17 mouse cellular contexts compared by ENCODE assay signal in genomic region chr10:24972923-24973322, GRCm38 (mm10). TPM values are rescaled to one million over a fixed set of nuclear protein-coding genes. Genes with fewer than 3 reads are reported as not detected.
DNase-seq lines count a peak whose midpoint lies in the region; ATAC-seq and TF ChIP-seq lines count a peak whose summit lies in the region.
"Had no signal": no experiment of that assay in that cellular context is flagged by ENCODE, and none has a peak within 500 bp of the region (broad histone marks: within the 10 kb centered on the region; RNA-seq: fewer than 3 reads in every experiment).

No protein-coding gene starts in this region.

- no peak for TF ChIP-seq EP300 in heart, postnatal 0 days (IDR thresholded peaks at IDR 0.05; ENCODE audit: low read depth)
- no peak for TF ChIP-seq EP300 in heart, adult 2 months (IDR thresholded peaks at IDR 0.05; ENCODE audit: insufficient read depth, low read depth, low read length)

- no peaks in the 10 kb centered on the region for H3K9me3 ChIP-seq in heart, postnatal 0 days (replicated peaks; ENCODE audit: control insufficient read depth, low read length)
- H3K9me3 ChIP-seq in midbrain, embryonic 13.5 days: no peaks in the 10 kb centered on the region
- H3K9me3 ChIP-seq in midbrain, embryonic 11.5 days (ENCODE audit: control insufficient read depth, low read length): no peaks in the 10 kb centered on the region
- H3K9me3 ChIP-seq in embryonic facial prominence, embryonic 14.5 days (ENCODE audit: control insufficient read depth, low read length): 0 out of 2 replicates have a peak, but pooled peaks cover 6% of the 10 kb centered on the region
- H3K9me3 ChIP-seq: hindbrain, embryonic 15.5 days had no signal

- no peak overlapping the region for H3K4me3 ChIP-seq in heart, postnatal 0 days (ENCODE audit: low read depth, low read length)
- no peak overlapping the region for H3K4me3 ChIP-seq in heart, adult 2 months
- H3K4me3 ChIP-seq in midbrain, embryonic 13.5 days (replicated peaks): no peak overlapping the region
- H3K4me3 ChIP-seq in midbrain, embryonic 11.5 days (ENCODE audit: low read depth, low read length): no peak overlapping the region
- no peak overlapping the region for H3K4me3 ChIP-seq in embryonic facial prominence, embryonic 14.5 days (ENCODE audit: low read depth, low read length)
- H3K4me3 ChIP-seq: gastrocnemius, adult 2 months; hindbrain, embryonic 15.5 days; left cerebral cortex, adult 2 months had no signal

- intact Hi-C loops in heart, adult 2 months (cut with DNase I): no loop called here

- no peak overlapping the region for H3K9ac ChIP-seq in heart, postnatal 0 days (replicated peaks; ENCODE audit: low read depth, low read length)
- H3K9ac ChIP-seq in heart, adult 2 months (ENCODE audit: low read depth, low read length): no peak overlapping the region
- no peak overlapping the region for H3K9ac ChIP-seq in midbrain, embryonic 13.5 days (replicated peaks)
- no peak overlapping the region for H3K9ac ChIP-seq in midbrain, embryonic 11.5 days (ENCODE audit: low read length)
- H3K9ac ChIP-seq in embryonic facial prominence, embryonic 14.5 days (ENCODE audit: low read depth, low read length): no peak overlapping the region
- H3K9ac ChIP-seq: hindbrain, embryonic 15.5 days had no signal

- peak overlapping the region; percentile 58; the same call in 1 of the 2 replicates for H3K27ac ChIP-seq in heart, postnatal 0 days (ENCODE audit: low read depth)
- H3K27ac ChIP-seq in heart, adult 2 months: no peak overlapping the region
- no peak overlapping the region for H3K27ac ChIP-seq in midbrain, embryonic 13.5 days
- H3K27ac ChIP-seq in midbrain, embryonic 11.5 days (ENCODE audit: low read depth, low read length): no peak overlapping the region
- H3K27ac ChIP-seq in embryonic facial prominence, embryonic 14.5 days (replicated peaks; ENCODE audit: low read depth, low read length): peak overlapping the region; percentile 56; the same call in 1 of the 2 replicates
- H3K27ac ChIP-seq: gastrocnemius, adult 2 months; hindbrain, embryonic 15.5 days; left cerebral cortex, adult 2 months had no signal

- no peaks in the 10 kb centered on the region for H3K36me3 ChIP-seq in heart, postnatal 0 days (replicated peaks; ENCODE audit: control insufficient read depth, insufficient read depth, low read length)
- H3K36me3 ChIP-seq in heart, adult 2 months (ENCODE audit: control insufficient read depth, insufficient read depth, low read length): no peaks in the 10 kb centered on the region
- H3K36me3 ChIP-seq in midbrain, embryonic 13.5 days: no peaks in the 10 kb centered on the region
- no peaks in the 10 kb centered on the region for H3K36me3 ChIP-seq in midbrain, embryonic 11.5 days (ENCODE audit: control insufficient read depth, insufficient read depth, low read length)
- no peaks in the 10 kb centered on the region for H3K36me3 ChIP-seq in embryonic facial prominence, embryonic 14.5 days (ENCODE audit: control insufficient read depth, insufficient read depth, low read length)
- H3K36me3 ChIP-seq: hindbrain, embryonic 15.5 days had no signal

- no peak for TF ChIP-seq CTCF in heart, postnatal 0 days (IDR thresholded peaks at IDR 0.05; ENCODE audit: low read depth)
- no peak for TF ChIP-seq CTCF in heart, adult 2 months (IDR thresholded peaks at IDR 0.05)

- no peaks in the 10 kb centered on the region for H3K79me2 ChIP-seq in heart, adult 2 months (replicated peaks; ENCODE audit: control insufficient read depth, insufficient read depth, low read length)

- WGBS in heart, postnatal 0 days: 28% methylated on average over 4 of the region's 4 CpGs
- WGBS in heart, adult 2 months: 15% methylated on average over 4 of the region's 4 CpGs
- 78% methylated on average over 4 of the region's 4 CpGs for WGBS in midbrain, embryonic 13.5 days
- WGBS in midbrain, embryonic 11.5 days: 68% methylated on average over 4 of the region's 4 CpGs
- WGBS in embryonic facial prominence, embryonic 14.5 days: 24% methylated on average over 4 of the region's 4 CpGs

- TF ChIP-seq POLR2A in heart, adult 2 months (IDR thresholded peaks at IDR 0.05; ENCODE audit: insufficient read depth, low read depth, low read length): no peak

- no peak for DNase-seq in heart, postnatal 0 days (ENCODE audit: low spot score)
- no peak for DNase-seq in heart, adult 2 months
- DNase-seq in midbrain, embryonic 11.5 days (ENCODE audit: low spot score, missing footprints): no peak
- DNase-seq in embryonic facial prominence, embryonic 14.5 days (ENCODE audit: low spot score): no peak
- DNase-seq in yolk sac, embryonic 10.5 days (ENCODE audit: low spot score): peak; percentile 9
- no peak for DNase-seq in c-Kit-positive CD71-positive TER-119-positive erythroid progenitor cells, embryonic 14.5 days (ENCODE audit: low spot score)
- DNase-seq: adrenal gland, postnatal 10 days; cerebellum, postnatal 25 days; gastrocnemius, adult 2 months; thymus, postnatal 36 days had no signal

- no peaks in the 10 kb centered on the region for H3K4me1 ChIP-seq in heart, postnatal 0 days (ENCODE audit: control insufficient read depth, insufficient read depth)
- no peaks in the 10 kb centered on the region for H3K4me1 ChIP-seq in heart, adult 2 months (ENCODE audit: control insufficient read depth, insufficient read depth, low read length)
- no peaks in the 10 kb centered on the region; the same call in 1 of the 2 replicates for H3K4me1 ChIP-seq in midbrain, embryonic 13.5 days (replicated peaks)
- no peaks in the 10 kb centered on the region for H3K4me1 ChIP-seq in midbrain, embryonic 11.5 days (ENCODE audit: control insufficient read depth, insufficient read depth, low read length)
- H3K4me1 ChIP-seq in embryonic facial prominence, embryonic 14.5 days (ENCODE audit: control insufficient read depth, insufficient read depth, low read length): peaks cover 11% of the 10 kb centered on the region; the same call in 1 of the 2 replicates
- H3K4me1 ChIP-seq: hindbrain, embryonic 15.5 days had no signal

- H3K27me3 ChIP-seq in heart, postnatal 0 days (ENCODE audit: control insufficient read depth, insufficient read depth, low read length): no peaks in the 10 kb centered on the region
- no peaks in the 10 kb centered on the region for H3K27me3 ChIP-seq in heart, adult 2 months (ENCODE audit: control insufficient read depth, insufficient read depth, low read length)
- H3K27me3 ChIP-seq in midbrain, embryonic 13.5 days: no peaks in the 10 kb centered on the region
- H3K27me3 ChIP-seq in midbrain, embryonic 11.5 days (ENCODE audit: control insufficient read depth, insufficient read depth, low read length): no peaks in the 10 kb centered on the region
- H3K27me3 ChIP-seq in embryonic facial prominence, embryonic 14.5 days (replicated peaks; ENCODE audit: control insufficient read depth, insufficient read depth, low read length): no peaks in the 10 kb centered on the region
- H3K27me3 ChIP-seq: CH12.LX; hindbrain, embryonic 15.5 days had no signal

- no peak overlapping the region for H3K4me2 ChIP-seq in heart, postnatal 0 days (ENCODE audit: low read depth, low read length)
- H3K4me2 ChIP-seq in midbrain, embryonic 13.5 days (replicated peaks): no peak overlapping the region
- no peak overlapping the region for H3K4me2 ChIP-seq in midbrain, embryonic 11.5 days
- H3K4me2 ChIP-seq in embryonic facial prominence, embryonic 14.5 days (ENCODE audit: low read depth, low read length): no peak overlapping the region
- H3K4me2 ChIP-seq: hindbrain, embryonic 15.5 days; liver, embryonic 11.5 days had no signal

- no peak; the same call in 1 of the 2 replicates for ATAC-seq in heart, postnatal 0 days (ENCODE audit: insufficient read depth, low read depth)
- peak; percentile 27; the same call in 1 of the 2 replicates for ATAC-seq in midbrain, embryonic 13.5 days
- no peak for ATAC-seq in midbrain, embryonic 11.5 days (ENCODE audit: low FRiP score)
- peak; percentile 50 for ATAC-seq in embryonic facial prominence, embryonic 14.5 days (ENCODE audit: low read depth)
- ATAC-seq: forebrain, embryonic 14.5 days had no signal

RNA-seq across cellular contexts. Expression of gene Arg1, which starts 45.6 kb away (rescaled TPM):
- total RNA-seq in heart, postnatal 0 days (2014; rRNA removed; ENCODE audit: low replicate concordance): 1.1 and 3.5 TPM in 2 replicates
- polyA plus RNA-seq in heart, postnatal 0 days (2015; fragmentation: Nextera tagmentation; extraction: Ambion mirVana): 0.23 and 0.27 TPM in 2 replicates
- total RNA-seq in heart, adult 2 months (2021): not detected
- 0.06 and 0.32 TPM in 2 replicates for polyA plus RNA-seq in heart, adult 2 months (2012; rRNA removed)
- 0.81 and 1.4 TPM in 2 replicates for polyA plus RNA-seq in midbrain, embryonic 13.5 days (2015; fragmentation: Nextera tagmentation; extraction: Ambion mirVana)
- polyA plus RNA-seq in midbrain, embryonic 11.5 days (2014; fragmentation: Nextera tagmentation; extraction: Ambion mirVana): 1.9 and 2.0 TPM in 2 replicates
- 5.1 and 5.3 TPM in 2 replicates for polyA plus RNA-seq in embryonic facial prominence, embryonic 14.5 days (2014; fragmentation: Nextera tagmentation; extraction: Ambion mirVana)
- total RNA-seq: gastrocnemius, adult 2 months; left cerebral cortex, adult 2 months; monocyte, adult 5-6 weeks had no signal

Comparison
In these comparisons a context has a peak if more than half of its experiments do, and no peak if none do; other contexts are left out.
1. ATAC-seq: peak in midbrain, embryonic 13.5 days (single experiment) and embryonic facial prominence, embryonic 14.5 days (single experiment); none in heart, postnatal 0 days (single experiment) and midbrain, embryonic 11.5 days (single experiment).
2. H3K27ac ChIP-seq: peak in heart, postnatal 0 days (single experiment) and embryonic facial prominence, embryonic 14.5 days (single experiment); none in heart, adult 2 months (single experiment), midbrain, embryonic 13.5 days (single experiment) and midbrain, embryonic 11.5 days (single experiment).